Mouse (Mus musculus): ENCODE measurements at regions not wholly inside any gene's neighbourhood (a gene's known extent, or its start where the extent isn't known, plus 50 kb on each side); places are given as distances from the start of the nearest gene placed in this dataset.

- Histone ChIP-seq H3K4me3 (no peak overlapping the region), H3K27ac (no peak overlapping the region), H3K27me3 (no peaks in the 10 kb centered on the region), H3K4me2 (no peak overlapping the region), H3K9ac (no peak overlapping the region), H3K4me1 (peaks cover 11% of the 10 kb centered on the region), H3K36me3 (no peaks in the 10 kb centered on the region), H3K9me3 (no peaks in the 10 kb centered on the region)
- no peak for ATAC-seq (ENCODE audit: insufficient number of reproducible peaks, insufficient read depth, low FRiP score, low TSS enrichment, low read depth)
- 78% methylated on average over 5 of the region's 5 CpGs for WGBS
Observed at GRCm38 (mm10) chr13:110692696-110693095, 297.9 kb downstream of the Plk2 start.

- no peak for ATAC-seq (ENCODE audit: insufficient number of reproducible peaks, insufficient read depth, low FRiP score, low TSS enrichment, low read depth)
- WGBS = 52% methylated on average over 6 of the region's 6 CpGs
- no peaks in the 10 kb centered on the region for H3K27me3 ChIP-seq
- H3K9me3 ChIP-seq = no peaks in the 10 kb centered on the region
- no peak overlapping the region for H3K4me3 ChIP-seq
- H3K4me2 ChIP-seq = no peak overlapping the region
- no peak overlapping the region for H3K9ac ChIP-seq
- H3K27ac ChIP-seq = no peak overlapping the region
- no peaks in the 10 kb centered on the region for H3K36me3 ChIP-seq
- peaks cover 11% of the 10 kb centered on the region for H3K4me1 ChIP-seq
Observed at GRCm38 (mm10) chr13:110694876-110695275, 300.0 kb downstream of the Plk2 start.

- WGBS = 86% methylated on average over 5 of the region's 5 CpGs
- no peaks in the 10 kb centered on the region for H3K9me3 ChIP-seq
- ATAC-seq (ENCODE audit: insufficient number of reproducible peaks, insufficient read depth, low FRiP score, low TSS enrichment, low read depth) = no peak
- H3K9ac ChIP-seq = no peak overlapping the region
- H3K27ac ChIP-seq = no peak overlapping the region
- H3K4me1 ChIP-seq = 0 out of 2 replicates have a peak, but pooled peaks cover 4% of the 10 kb centered on the region
- no peak overlapping the region for H3K4me2 ChIP-seq
- no peaks in the 10 kb centered on the region for H3K27me3 ChIP-seq
- no peaks in the 10 kb centered on the region for H3K36me3 ChIP-seq
- H3K4me3 ChIP-seq = no peak overlapping the region
Observed at GRCm38 (mm10) chr13:110696549-110696948, 301.7 kb downstream of the Plk2 start.

- H3K4me1 ChIP-seq = peaks cover 10% of the 10 kb centered on the region; the same call in 1 of the 2 replicates
- H3K9me3 ChIP-seq = no peaks in the 10 kb centered on the region
- WGBS = 60% methylated on average over 2 of the region's 2 CpGs
- H3K4me3 ChIP-seq = no peak overlapping the region
- no peak overlapping the region for H3K4me2 ChIP-seq
- H3K27ac ChIP-seq = no peak overlapping the region
- ATAC-seq (ENCODE audit: insufficient number of reproducible peaks, insufficient read depth, low FRiP score, low TSS enrichment, low read depth) = no peak
- H3K9ac ChIP-seq = no peak overlapping the region
- H3K36me3 ChIP-seq = no peaks in the 10 kb centered on the region
- H3K27me3 ChIP-seq = no peaks in the 10 kb centered on the region
Observed at GRCm38 (mm10) chr13:110704261-110704660, 309.4 kb downstream of the Plk2 start.

- Histone ChIP-seq H3K27me3 (no peaks in the 10 kb centered on the region), H3K9ac (no peak overlapping the region), H3K4me3 (no peak overlapping the region), H3K4me1 (peaks cover 10% of the 10 kb centered on the region), H3K27ac (no peak overlapping the region), H3K36me3 (no peaks in the 10 kb centered on the region), H3K4me2 (no peak overlapping the region), H3K9me3 (no peaks in the 10 kb centered on the region)
- 48% methylated on average over 4 of the region's 4 CpGs for WGBS
- ATAC-seq (ENCODE audit: insufficient number of reproducible peaks, insufficient read depth, low FRiP score, low TSS enrichment, low read depth) = no peak
Observed at GRCm38 (mm10) chr13:110710847-110711246, 316.0 kb downstream of the Plk2 start.

- Histone ChIP-seq H3K9ac (no peak overlapping the region), H3K36me3 (no peaks in the 10 kb centered on the region), H3K27ac (no peak overlapping the region), H3K9me3 (no peaks in the 10 kb centered on the region), H3K4me2 (no peak overlapping the region), H3K4me3 (no peak overlapping the region), H3K4me1 (peaks cover 7% of the 10 kb centered on the region), H3K27me3 (no peaks in the 10 kb centered on the region)
- ATAC-seq (ENCODE audit: insufficient number of reproducible peaks, insufficient read depth, low FRiP score, low TSS enrichment, low read depth) = no peak
- 37% methylated on average over 3 of the region's 3 CpGs for WGBS
Observed at GRCm38 (mm10) chr13:110712527-110712926, 317.7 kb downstream of the Plk2 start.

- ATAC-seq (ENCODE audit: insufficient number of reproducible peaks, insufficient read depth, low FRiP score, low TSS enrichment, low read depth) = no peak
- H3K9me3 ChIP-seq = no peaks in the 10 kb centered on the region
- no peak overlapping the region for H3K4me3 ChIP-seq
- no peaks in the 10 kb centered on the region for H3K36me3 ChIP-seq
- 45% methylated on average over 10 of the region's 10 CpGs for WGBS
- peak overlapping the region; percentile 3; the same call in 1 of the 2 replicates for H3K9ac ChIP-seq
- peak overlapping the region; percentile 28; the same call in 1 of the 2 replicates for H3K4me2 ChIP-seq
- H3K27me3 ChIP-seq = no peaks in the 10 kb centered on the region
- H3K4me1 ChIP-seq = peaks cover 36% of the 10 kb centered on the region
- H3K27ac ChIP-seq = peak overlapping the region; percentile 65
Observed at GRCm38 (mm10) chr13:110722170-110722569, 327.3 kb downstream of the Plk2 start.

- Histone ChIP-seq H3K9ac (no peak overlapping the region), H3K9me3 (no peaks in the 10 kb centered on the region), H3K36me3 (no peaks in the 10 kb centered on the region), H3K4me3 (no peak overlapping the region), H3K27me3 (no peaks in the 10 kb centered on the region), H3K4me2 (peak overlapping the region; percentile 36), H3K27ac (peak overlapping the region; percentile 49; the same call in 1 of the 2 replicates), H3K4me1 (peaks cover 37% of the 10 kb centered on the region)
- 26% methylated on average over 6 of the region's 6 CpGs for WGBS
- ATAC-seq (ENCODE audit: insufficient number of reproducible peaks, insufficient read depth, low FRiP score, low TSS enrichment, low read depth) = no peak
Observed at GRCm38 (mm10) chr13:110722752-110723151, 327.9 kb downstream of the Plk2 start.

- no peaks in the 10 kb centered on the region for H3K27me3 ChIP-seq
- no peaks in the 10 kb centered on the region for H3K9me3 ChIP-seq
- no peak overlapping the region for H3K4me2 ChIP-seq
- 19% methylated on average over 2 of the region's 2 CpGs for WGBS
- H3K4me3 ChIP-seq = no peak overlapping the region
- H3K36me3 ChIP-seq = no peaks in the 10 kb centered on the region
- H3K27ac ChIP-seq = peak overlapping the region; percentile 48; the same call in 1 of the 2 replicates
- H3K9ac ChIP-seq = no peak overlapping the region
- peaks cover 50% of the 10 kb centered on the region for H3K4me1 ChIP-seq
- ATAC-seq (ENCODE audit: insufficient number of reproducible peaks, insufficient read depth, low FRiP score, low TSS enrichment, low read depth) = no peak
Observed at GRCm38 (mm10) chr13:110724836-110725235, 330.0 kb downstream of the Plk2 start.

GRCm38 (mm10) chr13:110725821-110726220 lies 331.0 kb downstream of the Plk2 start:
- H3K27me3 ChIP-seq = no peaks in the 10 kb centered on the region
- H3K4me1 ChIP-seq = peaks cover 50% of the 10 kb centered on the region
- H3K36me3 ChIP-seq = no peaks in the 10 kb centered on the region
- WGBS = 63% methylated on average over 3 of the region's 3 CpGs
- H3K4me3 ChIP-seq = no peak overlapping the region
- no peak overlapping the region for H3K4me2 ChIP-seq
- no peak overlapping the region for H3K9ac ChIP-seq
- no peaks in the 10 kb centered on the region for H3K9me3 ChIP-seq
- H3K27ac ChIP-seq = no peak overlapping the region
- no peak for ATAC-seq (ENCODE audit: insufficient number of reproducible peaks, insufficient read depth, low FRiP score, low TSS enrichment, low read depth)

GRCm38 (mm10) chr13:110735511-110735910 lies 340.7 kb downstream of the Plk2 start:
- H3K4me2 ChIP-seq = no peak overlapping the region
- H3K36me3 ChIP-seq = no peaks in the 10 kb centered on the region
- no peak overlapping the region for H3K27ac ChIP-seq
- no peaks in the 10 kb centered on the region for H3K27me3 ChIP-seq
- H3K4me3 ChIP-seq = no peak overlapping the region
- H3K4me1 ChIP-seq = peaks cover 7% of the 10 kb centered on the region
- no peak for ATAC-seq (ENCODE audit: insufficient number of reproducible peaks, insufficient read depth, low FRiP score, low TSS enrichment, low read depth)
- WGBS = 29% methylated on average over 5 of the region's 5 CpGs
- H3K9ac ChIP-seq = no peak overlapping the region
- no peaks in the 10 kb centered on the region for H3K9me3 ChIP-seq

- no peak overlapping the region for H3K9ac ChIP-seq
- H3K4me1 ChIP-seq = no peaks in the 10 kb centered on the region
- H3K27me3 ChIP-seq = no peaks in the 10 kb centered on the region
- H3K4me3 ChIP-seq = no peak overlapping the region
- H3K4me2 ChIP-seq = no peak overlapping the region
- no peaks in the 10 kb centered on the region for H3K36me3 ChIP-seq
- no peak for ATAC-seq (ENCODE audit: insufficient number of reproducible peaks, insufficient read depth, low FRiP score, low TSS enrichment, low read depth)
- no peaks in the 10 kb centered on the region for H3K9me3 ChIP-seq
- H3K27ac ChIP-seq = no peak overlapping the region
- WGBS = 68% methylated on average over 11 of the region's 11 CpGs
Observed at GRCm38 (mm10) chr13:110741576-110742206, 346.8 kb downstream of the Plk2 start.

Measured in embryonic facial prominence, embryonic 13.5 days (tissue).